Mouse (Mus musculus): ENCODE measurements around the gene Hspg2.

- TF ChIP-seq POLR2A (IDR thresholded peaks at IDR 0.05; ENCODE audit: insufficient read depth, low read depth, low read length), result no peak
- TF ChIP-seq CTCF (IDR thresholded peaks at IDR 0.05), result no peak
These were observed 19.5 kb downstream of the Hspg2 start for GRCm38 (mm10) chr4:137488038-137488437.
